Mouse (Mus musculus) kidney, adult 2 months (tissue): ENCODE data around the gene Stambp.
A peak's percentile ranks its signal among the peaks of the same experiment; 100 is the strongest.

Source experiments
- CTCF ChIP-seq: fragments of 200-500 bp; conservative IDR thresholded peaks from 2 replicates; pipeline ENCODE4 v1.5.1; 2011; ENCODE audit warnings: low read depth, mild to moderate bottlenecking, control low read depth, low read length, moderate library complexity, mixed read lengths; ENCODE audit not compliant: insufficient read depth, insufficient read length
- POLR2A ChIP-seq: fragments of 200-500 bp; IDR thresholded peaks from one replicate; pipeline ENCODE4 v1.6.1; 2011; ENCODE audit warnings: low read depth, low read length, control low read depth

DNA sequence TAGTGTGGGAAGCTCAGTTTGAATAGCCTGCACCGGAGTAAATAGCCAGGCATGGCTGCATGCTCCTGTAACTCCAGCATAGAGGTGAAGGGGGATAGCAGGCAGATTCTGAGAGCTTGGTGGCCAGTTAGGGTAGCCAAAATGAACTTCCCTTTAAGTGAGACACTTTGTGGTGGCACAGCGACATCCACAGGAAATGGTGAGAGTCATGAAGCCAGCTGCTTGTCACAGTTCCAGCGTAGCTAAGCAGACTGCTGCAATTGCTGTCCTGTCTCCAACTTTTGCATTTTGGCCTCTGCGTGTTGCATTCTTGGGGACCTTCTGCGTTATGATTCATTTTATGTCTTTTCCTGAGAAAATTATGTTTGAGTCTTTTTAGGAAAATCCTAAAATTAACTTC is 44.0 kb upstream of the Stambp start:
- TF ChIP-seq CTCF (peak; percentile 45; the same call in 1 of the 2 replicates), POLR2A (no peak)
